ENCODE assay signal across 24 mouse cellular contexts in the genomic region with DNA sequence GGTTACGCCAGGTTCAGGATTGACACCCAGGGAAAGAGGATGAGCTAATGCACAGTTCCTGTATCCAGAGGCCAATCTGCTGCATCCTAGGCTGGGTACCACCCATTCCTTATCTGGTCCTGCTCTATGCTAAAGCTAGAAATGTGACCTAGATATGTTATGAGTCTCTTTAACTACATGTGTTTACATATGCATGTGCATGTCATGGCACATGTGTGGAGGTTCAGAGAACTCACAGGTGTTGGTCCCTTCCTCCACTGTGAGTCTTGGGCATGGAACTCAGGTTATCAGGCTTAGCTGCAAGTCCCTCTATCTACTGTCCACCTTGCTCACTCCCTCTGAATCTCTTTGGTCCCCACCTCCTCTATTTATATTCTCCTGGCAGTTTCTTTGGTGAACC. TPM values are rescaled to one million over a fixed set of nuclear protein-coding genes. Genes with fewer than 3 reads are reported as not detected.
A peak's percentile ranks its signal among the peaks of the same experiment; 100 is the strongest.
DNase-seq lines count a peak whose midpoint lies in the region; ATAC-seq and TF ChIP-seq lines count a peak whose summit lies in the region.
"Had no signal": no experiment of that assay in that cellular context is flagged by ENCODE, and none has a peak within 500 bp of the region (broad histone marks: within the 10 kb centered on the region; RNA-seq: fewer than 3 reads in every experiment).

No protein-coding gene starts in this region.

- ATAC-seq in heart, embryonic 11.5 days (replicated peaks; ENCODE audit: insufficient number of reproducible peaks, low FRiP score, low TSS enrichment) = no peak
- ATAC-seq in intestine, embryonic 14.5 days (replicated peaks; ENCODE audit: low FRiP score, low TSS enrichment, low read depth) = no peak
- ATAC-seq in intestine, embryonic 15.5 days = no peak
- ATAC-seq in midbrain, embryonic 11.5 days (ENCODE audit: low FRiP score) = no peak
- ATAC-seq in midbrain, embryonic 15.5 days (replicated peaks) = no peak
- ATAC-seq in stomach, postnatal 0 days (ENCODE audit: low FRiP score, low TSS enrichment) = no peak
- ATAC-seq in megakaryocyte, adult 5-6 weeks (ENCODE audit: poor library complexity, severe bottlenecking) = no peak
- ATAC-seq: activated CD4-positive, CD25-positive, alpha-beta regulatory T cell, adult 4 months; CD4-positive, CD25-positive, alpha-beta regulatory T cell, adult 4 months; Patski had no signal

- H3K27ac ChIP-seq in heart, embryonic 11.5 days (ENCODE audit: low read depth, low read length) = no peak overlapping the region
- no peak overlapping the region for H3K27ac ChIP-seq in intestine, embryonic 14.5 days (ENCODE audit: low read depth)
- H3K27ac ChIP-seq in intestine, embryonic 15.5 days = no peak overlapping the region
- no peak overlapping the region for H3K27ac ChIP-seq in midbrain, embryonic 11.5 days (ENCODE audit: low read depth, low read length)
- no peak overlapping the region for H3K27ac ChIP-seq in midbrain, embryonic 15.5 days
- no peak overlapping the region for H3K27ac ChIP-seq in stomach, postnatal 0 days (replicated peaks)

- H3K4me3 ChIP-seq in heart, embryonic 11.5 days (ENCODE audit: low read depth, low read length) = no peak overlapping the region
- H3K4me3 ChIP-seq in intestine, embryonic 14.5 days (ENCODE audit: low read depth, low read length) = no peak overlapping the region
- H3K4me3 ChIP-seq in intestine, embryonic 15.5 days (replicated peaks) = no peak overlapping the region
- H3K4me3 ChIP-seq in midbrain, embryonic 11.5 days (ENCODE audit: low read depth, low read length) = no peak overlapping the region
- no peak overlapping the region for H3K4me3 ChIP-seq in midbrain, embryonic 15.5 days
- no peak overlapping the region for H3K4me3 ChIP-seq in stomach, postnatal 0 days (ENCODE audit: low read depth, low read length)

- no peak for TF ChIP-seq CTCF in stomach, postnatal 0 days (IDR thresholded peaks at IDR 0.05; ENCODE audit: low read depth)

- H3K9ac ChIP-seq in heart, embryonic 11.5 days (ENCODE audit: low read depth, low read length) = no peak overlapping the region
- H3K9ac ChIP-seq in intestine, embryonic 14.5 days (ENCODE audit: low read length) = no peak overlapping the region
- H3K9ac ChIP-seq in intestine, embryonic 15.5 days = no peak overlapping the region
- H3K9ac ChIP-seq in midbrain, embryonic 11.5 days (ENCODE audit: low read length) = no peak overlapping the region
- no peak overlapping the region for H3K9ac ChIP-seq in midbrain, embryonic 15.5 days
- no peak overlapping the region for H3K9ac ChIP-seq in stomach, postnatal 0 days (ENCODE audit: low read length)

- 90% methylated on average over 1 of the region's 1 CpGs for WGBS in heart, embryonic 11.5 days (ENCODE audit: insufficient replicate concordance)
- 97% methylated on average over 1 of the region's 1 CpGs for WGBS in intestine, embryonic 14.5 days
- 93% methylated on average over 1 of the region's 1 CpGs for WGBS in intestine, embryonic 15.5 days
- 96% methylated on average over 1 of the region's 1 CpGs for WGBS in midbrain, embryonic 11.5 days
- WGBS in midbrain, embryonic 15.5 days = 92% methylated on average over 1 of the region's 1 CpGs
- 89% methylated on average over 1 of the region's 1 CpGs for WGBS in stomach, postnatal 0 days

- no peaks in the 10 kb centered on the region for H3K27me3 ChIP-seq in heart, embryonic 11.5 days (ENCODE audit: control insufficient read depth, insufficient read depth, low read length)
- H3K27me3 ChIP-seq in intestine, embryonic 14.5 days (replicated peaks; ENCODE audit: control insufficient read depth, insufficient read depth, low read length) = no peaks in the 10 kb centered on the region
- no peaks in the 10 kb centered on the region for H3K27me3 ChIP-seq in intestine, embryonic 15.5 days (replicated peaks)
- H3K27me3 ChIP-seq in midbrain, embryonic 11.5 days (ENCODE audit: control insufficient read depth, insufficient read depth, low read length) = no peaks in the 10 kb centered on the region
- H3K27me3 ChIP-seq in midbrain, embryonic 15.5 days (replicated peaks) = no peaks in the 10 kb centered on the region
- H3K27me3 ChIP-seq in stomach, postnatal 0 days (ENCODE audit: control insufficient read depth, insufficient read depth, low read length) = no peaks in the 10 kb centered on the region
- H3K27me3 ChIP-seq: CH12.LX had no signal

- H3K4me1 ChIP-seq in heart, embryonic 11.5 days (ENCODE audit: control insufficient read depth, insufficient read depth, low read length) = no peaks in the 10 kb centered on the region
- no peaks in the 10 kb centered on the region for H3K4me1 ChIP-seq in intestine, embryonic 14.5 days (replicated peaks; ENCODE audit: control insufficient read depth, insufficient read depth, low read length)
- no peaks in the 10 kb centered on the region for H3K4me1 ChIP-seq in intestine, embryonic 15.5 days (replicated peaks)
- no peaks in the 10 kb centered on the region for H3K4me1 ChIP-seq in midbrain, embryonic 11.5 days (ENCODE audit: control insufficient read depth, insufficient read depth, low read length)
- H3K4me1 ChIP-seq in midbrain, embryonic 15.5 days = no peaks in the 10 kb centered on the region
- no peaks in the 10 kb centered on the region for H3K4me1 ChIP-seq in stomach, postnatal 0 days (replicated peaks; ENCODE audit: control insufficient read depth, insufficient read depth)

- H3K36me3 ChIP-seq in heart, embryonic 11.5 days (ENCODE audit: control insufficient read depth, insufficient read depth, low read length) = no peaks in the 10 kb centered on the region
- H3K36me3 ChIP-seq in intestine, embryonic 14.5 days (ENCODE audit: control insufficient read depth, insufficient read depth, low read length) = no peaks in the 10 kb centered on the region
- no peaks in the 10 kb centered on the region for H3K36me3 ChIP-seq in intestine, embryonic 15.5 days
- H3K36me3 ChIP-seq in midbrain, embryonic 11.5 days (ENCODE audit: control insufficient read depth, insufficient read depth, low read length) = no peaks in the 10 kb centered on the region
- no peaks in the 10 kb centered on the region for H3K36me3 ChIP-seq in midbrain, embryonic 15.5 days (replicated peaks)
- H3K36me3 ChIP-seq in stomach, postnatal 0 days (ENCODE audit: control insufficient read depth, insufficient read depth, low read length) = no peaks in the 10 kb centered on the region
- H3K36me3 ChIP-seq: G1E had no signal

- no peak overlapping the region for H3K4me2 ChIP-seq in heart, embryonic 11.5 days
- no peak overlapping the region for H3K4me2 ChIP-seq in intestine, embryonic 14.5 days (ENCODE audit: low read length)
- no peak overlapping the region for H3K4me2 ChIP-seq in intestine, embryonic 15.5 days (replicated peaks)
- no peak overlapping the region for H3K4me2 ChIP-seq in midbrain, embryonic 11.5 days
- H3K4me2 ChIP-seq in midbrain, embryonic 15.5 days = no peak overlapping the region
- no peak overlapping the region for H3K4me2 ChIP-seq in stomach, postnatal 0 days (replicated peaks; ENCODE audit: low read depth)

- no peaks in the 10 kb centered on the region for H3K9me3 ChIP-seq in heart, embryonic 11.5 days (replicated peaks; ENCODE audit: control insufficient read depth, low read length)
- H3K9me3 ChIP-seq in intestine, embryonic 14.5 days (ENCODE audit: control insufficient read depth, low read length) = no peaks in the 10 kb centered on the region
- H3K9me3 ChIP-seq in intestine, embryonic 15.5 days = no peaks in the 10 kb centered on the region
- no peaks in the 10 kb centered on the region for H3K9me3 ChIP-seq in midbrain, embryonic 11.5 days (ENCODE audit: control insufficient read depth, low read length)
- H3K9me3 ChIP-seq in midbrain, embryonic 15.5 days = no peaks in the 10 kb centered on the region
- no peaks in the 10 kb centered on the region for H3K9me3 ChIP-seq in stomach, postnatal 0 days (ENCODE audit: control insufficient read depth, low read length)
- H3K9me3 ChIP-seq: G1E had no signal

- DNase-seq in heart, adult 11 months = peak; percentile 61
- peak; percentile 20 for DNase-seq in intestine, embryonic 14.5 days (ENCODE audit: low spot score)
- DNase-seq in midbrain, embryonic 11.5 days (ENCODE audit: low spot score, missing footprints) = peak; percentile 53
- DNase-seq in stomach, postnatal 0 days (ENCODE audit: low spot score) = peak; percentile 4
- DNase-seq: adrenal gland, adult 2 months; adrenal gland, adult 8-10 months; adrenal gland, postnatal 10 days; adrenal gland, postnatal 14 days; adrenal gland, postnatal 25 days; adrenal gland, postnatal 36 days; B cell, adult 2 months; cerebellum, adult 11 months; cerebellum, adult 11-12 months had no signal

- TF ChIP-seq EP300 in stomach, postnatal 0 days (optimal IDR thresholded peaks at IDR 0.05) = no peak

RNA-seq across cellular contexts. Expression of a gene that starts 41.8 kb away (rescaled TPM):
- polyA plus RNA-seq in heart, embryonic 11.5 days (2014; fragmentation: Nextera tagmentation; extraction: Ambion mirVana) = 0.13 and 0.15 TPM in 2 replicates
- polyA plus RNA-seq in intestine, embryonic 14.5 days (2014; fragmentation: Nextera tagmentation; extraction: Ambion mirVana) = 0.12 and 0.26 TPM in 2 replicates
- polyA plus RNA-seq in intestine, embryonic 15.5 days (2015; fragmentation: Nextera tagmentation; extraction: Ambion mirVana) = 0.16 and 0.25 TPM in 2 replicates
- polyA plus RNA-seq in midbrain, embryonic 11.5 days (2014; fragmentation: Nextera tagmentation; extraction: Ambion mirVana) = 0.32 and 0.52 TPM in 2 replicates
- polyA plus RNA-seq in midbrain, embryonic 15.5 days (2015; fragmentation: Nextera tagmentation; extraction: Ambion mirVana) = 1.9 and 2.5 TPM in 2 replicates
- 0.05 and 0.11 TPM in 2 replicates for polyA plus RNA-seq in stomach, postnatal 0 days (2015; fragmentation: Nextera tagmentation; extraction: Ambion mirVana)
- not detected in 2 replicates for total RNA-seq in megakaryocyte, adult 5-6 weeks (2015)
- total RNA-seq in megakaryocyte, adult 5-6 weeks (2017) = not detected in 2 replicates
- total RNA-seq: MEL had no signal
- polyA plus RNA-seq: adrenal gland, adult 2 months; C2C12; G1E; Patski had no signal

Comparison
In these comparisons a context has a peak if more than half of its experiments do, and no peak if none do; other contexts are left out.
1. DNase-seq: peak in every context shown above with its lines; median percentile 61 in heart, adult 11 months; 53 in midbrain, embryonic 11.5 days; 20 in intestine, embryonic 14.5 days; 4 in stomach, postnatal 0 days.